Mouse (Mus musculus): ENCODE measurements around the gene Tnrc6b. TPM values are rescaled to one million over a fixed set of nuclear protein-coding genes. Genes with fewer than 3 reads are reported as not detected.
A peak's percentile ranks its signal among the peaks of the same experiment; 100 is the strongest.

Gene Tnrc6b
- total and polyA plus RNA-seq, 3 experiments = 7.8 to 13.9 (median 8.0) TPM

GRCm38 (mm10) chr15:80910183-80910582, 199.1 kb downstream of the Tnrc6b start:
- peak overlapping the region; percentile 73 for H3K27ac ChIP-seq (ENCODE audit: control insufficient read depth, low read depth, low read length)
- no peak overlapping the region for H3K9ac ChIP-seq (ENCODE audit: control insufficient read depth, low read depth, low read length, poor library complexity, severe bottlenecking)
- no peaks in the 10 kb centered on the region for H3K27me3 ChIP-seq (ENCODE audit: control insufficient read depth in 1 of 2, insufficient read depth in 2 of 2, low read length in 2 of 2)
- no peaks in the 10 kb centered on the region for H3K79me2 ChIP-seq (ENCODE audit: control insufficient read depth, insufficient read depth, low read length, poor library complexity)
- H3K4me3 ChIP-seq (ENCODE audit: control insufficient read depth in 1 of 2, insufficient read depth in 1 of 2, low read depth in 2 of 2, low read length in 2 of 2) = peak overlapping the region in 1 of 2 experiments; percentile 19; a peak in 2 of 4 replicates
- no peak for TF ChIP-seq GATA1 (IDR thresholded peaks at IDR 0.05; ENCODE audit: low read depth, low read length)
- TF ChIP-seq TAL1 (IDR thresholded peaks at IDR 0.05; ENCODE audit: low read length) = no peak
- TF ChIP-seq MYC (IDR thresholded peaks at IDR 0.05; ENCODE audit: low read depth, low read length) = peak; percentile 60; the same call in 1 of the 2 replicates
- peak; percentile 34 for TF ChIP-seq RAD21 (IDR thresholded peaks at IDR 0.05; ENCODE audit: low read depth, low read length)
- peak; percentile 49 for TF ChIP-seq SMC3 (IDR thresholded peaks at IDR 0.05; ENCODE audit: low read depth, low read length)
- TF ChIP-seq CHD1 (IDR thresholded peaks at IDR 0.05; ENCODE audit: low read depth, low read length) = peak; percentile 42; the same call in 1 of the 2 replicates
- no peak for TF ChIP-seq ETS1 (IDR thresholded peaks at IDR 0.05; ENCODE audit: low read depth, low read length)
- no peak for TF ChIP-seq CHD2 (IDR thresholded peaks at IDR 0.05; ENCODE audit: low read length)
- no peak for TF ChIP-seq USF1 (IDR thresholded peaks at IDR 0.05; ENCODE audit: low read depth, low read length)
- TF ChIP-seq ELF1 (IDR thresholded peaks at IDR 0.05; ENCODE audit: low read depth, low read length) = 0 out of 2 replicates have a peak, but pooled peaks have one; percentile 6
- TF ChIP-seq POLR2AphosphoS2 (IDR thresholded peaks at IDR 0.05; ENCODE audit: low read length) = no peak
- TF ChIP-seq MAX (IDR thresholded peaks at IDR 0.05; ENCODE audit: low read length) = 0 out of 2 replicates have a peak, but pooled peaks have one; percentile 31
- peak; percentile 98 for TF ChIP-seq JUND (IDR thresholded peaks at IDR 0.05; ENCODE audit: low read depth, low read length)
- no peak for TF ChIP-seq GABPA (IDR thresholded peaks at IDR 0.05; ENCODE audit: low read depth, low read length)
- 0 out of 2 replicates have a peak, but pooled peaks have one; percentile 5 for TF ChIP-seq RCOR1 (IDR thresholded peaks at IDR 0.05; ENCODE audit: low read depth, low read length)
- TF ChIP-seq EP300 (IDR thresholded peaks at IDR 0.05; ENCODE audit: low read depth in 1 of 2, low read length in 2 of 2) = no peak
- 0 out of 2 replicates have a peak, but pooled peaks have one; percentile 23 for TF ChIP-seq ZC3H11A (IDR thresholded peaks at IDR 0.05; ENCODE audit: low read depth, low read length)
- TF ChIP-seq CTCF (IDR thresholded peaks at IDR 0.05 in 2 of 3, conservative IDR thresholded peaks at IDR 0.05 in 1 of 3; ENCODE audit: control insufficient read depth in 1 of 3, insufficient read depth in 1 of 3, low read depth in 2 of 3, low read length in 3 of 3, poor library complexity in 1 of 3, severe bottlenecking in 1 of 3) = peak; percentile 65 to 71 (median 69)
- no peak for TF ChIP-seq ZKSCAN1 (IDR thresholded peaks at IDR 0.05; ENCODE audit: low read depth, low read length)
- no peak for TF ChIP-seq MXI1 (IDR thresholded peaks at IDR 0.05; ENCODE audit: low read depth, low read length)
- peak; percentile 91 for DNase-seq (ENCODE audit: low read depth, low spot score)
- H3K36me3 ChIP-seq (ENCODE audit: control insufficient read depth in 1 of 2, insufficient read depth in 2 of 2, low read length in 2 of 2) = peaks cover 1 to 42% of the 10 kb centered on the region in 2 experiments
- H3K4me1 ChIP-seq (ENCODE audit: control insufficient read depth in 1 of 2, insufficient read depth in 2 of 2, low read length in 2 of 2) = peaks cover 13 to 23% of the 10 kb centered on the region in 2 experiments
- H3K9me3 ChIP-seq (replicated peaks; ENCODE audit: insufficient read depth, low read length) = no peaks in the 10 kb centered on the region

All from MEL (cell line).